Mouse (Mus musculus) c-Kit-positive CD71-positive TER-119-negative erythroid progenitor cells, embryonic 14.5 days (primary cell): Measurements from ENCODE around the gene Neurl4.
A peak's percentile ranks its signal among the peaks of the same experiment; 100 is the strongest.
"Not testable (repeated sequence)": the region's sequence is repeated elsewhere in the genome, so short reads cannot be mapped to it uniquely, and the experiment has no call there.

Source experiments
- DNase-seq: peaks from one replicate; pipeline ENCODE4 v3.0.0-alpha.2; 2013; ENCODE audit warnings: low read depth

Gene Neurl4

DNA sequence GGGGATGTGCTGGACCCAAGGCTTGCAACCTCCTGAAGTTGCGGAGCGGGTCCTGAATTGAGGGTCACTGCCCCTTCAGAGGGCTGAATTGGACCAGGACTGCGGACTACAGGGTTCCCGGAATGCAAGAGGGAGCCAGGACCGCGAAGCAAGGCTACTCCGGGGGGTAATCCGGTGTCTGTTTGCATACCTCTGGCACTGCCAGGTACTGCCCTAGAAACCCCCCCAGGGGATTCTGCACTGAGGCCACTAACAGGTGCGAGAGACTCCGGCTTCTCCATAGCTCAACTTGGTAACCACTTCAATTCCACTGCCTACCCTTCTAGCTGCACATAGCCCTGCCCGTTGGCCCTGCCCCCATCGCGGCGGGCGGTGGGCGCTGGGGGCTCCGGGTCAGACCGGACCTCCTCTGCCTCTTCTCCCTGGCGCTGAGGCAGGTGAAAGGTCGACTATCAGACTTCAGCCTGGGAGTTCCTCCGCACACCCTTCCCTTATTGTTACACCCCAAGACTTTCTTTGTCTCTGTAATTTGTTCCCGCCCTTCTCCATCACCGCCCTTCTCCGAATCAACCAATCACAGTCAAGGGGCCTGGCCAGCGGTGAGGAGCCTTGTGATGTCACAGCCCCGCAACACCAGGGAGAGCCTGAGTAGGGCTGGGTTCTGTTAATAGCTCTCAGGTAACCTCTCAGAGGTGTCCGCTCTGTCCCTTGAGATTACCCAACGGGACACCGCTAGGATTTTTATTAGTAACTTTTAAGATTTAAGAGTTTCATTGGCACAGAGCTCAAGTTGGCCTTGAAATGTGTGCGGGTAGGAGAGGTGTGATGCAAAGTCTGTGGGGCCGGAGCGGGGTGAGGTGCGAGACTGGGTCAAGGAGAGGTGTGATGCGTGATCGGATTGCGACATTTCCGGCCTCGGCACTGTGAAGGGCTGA lies at the start of gene Neurl4, which contains the start of gene 2810408A11Rik:
Neurl4 (plus strand) TSS at position 602 of the 935 bp plus-strand sequence.
2810408A11Rik (minus strand) TSS at position 517 of the 935 bp plus-strand sequence.
- DNase-seq: peak; percentile 96

DNA sequence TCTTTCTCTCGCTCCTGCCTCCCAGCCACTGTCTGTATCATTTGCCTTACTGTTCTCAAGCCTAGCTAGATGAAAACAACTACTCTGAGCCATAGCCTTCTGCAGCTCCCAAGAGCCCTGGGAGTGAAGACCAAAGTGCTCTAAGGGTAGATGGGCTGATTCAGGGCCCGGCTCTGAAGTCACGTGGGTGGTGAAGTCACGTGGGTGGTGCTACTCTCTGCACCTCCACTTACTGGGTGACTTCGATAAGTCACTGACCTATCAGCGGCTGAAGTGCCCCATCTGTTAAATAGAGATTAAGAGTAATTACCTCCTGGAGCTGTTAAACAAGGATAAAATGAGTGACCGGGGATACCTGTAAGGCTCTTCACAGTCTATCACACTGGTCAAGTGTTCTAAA lies 46.9 kb upstream of the Neurl4 start:
- DNase-seq: peak; percentile 99

DNA sequence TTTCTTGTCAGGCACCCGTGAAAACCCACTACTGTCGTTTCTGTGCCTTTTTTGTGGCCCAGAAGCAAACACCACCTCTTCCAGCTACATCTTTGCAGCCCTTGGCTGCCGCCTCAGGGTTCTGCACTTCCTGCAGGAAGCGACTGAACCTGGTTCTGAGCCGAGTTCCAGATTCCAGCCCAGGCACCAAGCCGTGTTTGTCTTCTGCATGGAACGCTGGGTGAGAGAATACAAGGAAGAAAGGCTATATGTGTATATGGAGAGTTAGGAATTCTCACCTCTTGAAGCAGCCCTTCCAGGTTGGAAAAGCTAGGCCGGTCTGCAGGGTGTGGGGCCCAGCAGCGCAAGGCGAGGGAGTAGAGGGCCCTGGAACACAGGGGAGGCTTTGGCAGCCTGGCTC lies 46.2 kb upstream of the Neurl4 start:
- DNase-seq: no peak

DNA sequence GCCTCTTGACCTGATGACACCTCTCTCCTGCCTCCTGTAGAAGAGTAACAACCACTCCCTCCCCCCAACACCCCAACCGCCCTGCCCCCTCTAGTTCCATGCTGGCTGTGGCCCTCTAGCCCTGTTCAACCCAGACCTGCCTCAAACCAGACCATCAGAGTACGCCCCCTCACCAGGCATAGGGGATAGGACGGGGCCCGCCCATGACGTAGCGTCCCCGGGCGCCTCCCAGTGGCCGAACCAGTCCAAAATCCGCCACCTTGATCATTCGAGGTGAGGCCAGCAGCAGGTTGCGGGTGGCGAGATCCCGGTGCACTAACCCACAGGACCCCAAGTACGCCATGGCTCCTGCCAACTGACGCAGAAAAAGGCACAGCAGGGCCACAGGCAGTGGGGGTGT lies 45.5 kb upstream of the Neurl4 start:
- no peak for DNase-seq

DNA sequence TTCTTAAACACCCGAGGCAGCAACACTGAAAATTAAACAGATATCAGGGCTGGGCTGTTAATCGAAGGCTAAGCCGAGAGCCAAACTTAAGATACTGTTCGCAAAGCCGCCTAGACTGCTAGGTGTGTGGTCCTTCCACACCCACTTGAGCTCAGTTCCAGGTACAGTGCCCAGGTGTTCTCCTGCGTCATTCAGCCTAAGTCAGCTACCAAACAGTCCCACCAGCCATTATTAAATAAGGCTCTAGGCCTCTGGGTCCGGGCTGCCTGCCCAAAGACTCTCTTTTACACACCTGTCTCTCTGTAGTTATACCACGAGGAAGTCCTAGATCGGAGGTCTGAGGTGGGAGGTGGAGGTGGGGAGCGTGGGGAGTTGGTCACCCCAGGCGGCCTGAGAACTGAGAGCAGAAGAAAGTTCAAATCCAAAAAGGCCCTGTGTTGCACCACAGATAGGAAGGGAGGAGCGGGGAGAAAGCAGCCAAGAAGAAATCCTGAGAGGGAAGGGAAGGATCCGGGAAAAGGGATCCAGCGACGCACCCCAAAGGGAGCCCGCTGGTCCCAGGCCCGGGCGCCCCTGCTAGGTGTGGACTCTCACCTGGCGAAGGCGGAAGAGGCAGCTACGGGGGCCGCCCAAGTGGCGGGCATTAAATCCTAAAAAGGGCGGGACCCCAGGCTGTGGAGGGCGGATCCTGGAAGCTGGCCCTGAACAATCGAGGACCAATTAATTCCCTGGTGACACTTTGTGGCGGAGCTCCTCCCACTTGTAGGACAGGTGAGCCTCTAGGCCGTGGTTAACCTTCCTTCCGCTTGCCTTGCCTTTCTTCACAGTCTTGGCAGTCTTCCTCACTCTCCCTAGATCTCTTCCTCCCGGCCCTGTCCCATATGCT lies 42.5 kb upstream of the Neurl4 start, which contains the start of gene Tnk1:
Tnk1 (minus strand) TSS at position 618 of the 886 bp plus-strand sequence.
- no peak for DNase-seq

DNA sequence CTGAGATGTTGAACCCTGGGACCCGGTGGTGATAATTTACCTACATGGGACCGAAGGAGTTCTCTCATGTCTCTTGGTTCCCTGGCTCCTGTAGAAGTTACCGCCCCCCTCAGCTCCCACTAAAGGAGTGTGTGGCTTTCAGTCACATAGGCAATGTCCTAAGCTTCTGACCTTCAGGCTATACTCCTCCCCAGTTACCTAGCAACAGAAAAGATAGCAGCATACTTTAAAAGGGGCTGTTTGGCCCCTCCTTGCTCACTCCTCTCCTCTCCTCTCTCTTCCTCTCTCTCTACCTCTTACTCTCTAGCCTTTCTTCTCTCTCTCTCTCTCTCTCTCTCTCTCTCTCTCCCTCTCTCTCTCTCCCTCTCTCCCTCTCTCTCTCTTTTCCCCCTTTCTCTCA lies 37.1 kb upstream of the Neurl4 start:
- DNase-seq: not testable (repeated sequence)

DNA sequence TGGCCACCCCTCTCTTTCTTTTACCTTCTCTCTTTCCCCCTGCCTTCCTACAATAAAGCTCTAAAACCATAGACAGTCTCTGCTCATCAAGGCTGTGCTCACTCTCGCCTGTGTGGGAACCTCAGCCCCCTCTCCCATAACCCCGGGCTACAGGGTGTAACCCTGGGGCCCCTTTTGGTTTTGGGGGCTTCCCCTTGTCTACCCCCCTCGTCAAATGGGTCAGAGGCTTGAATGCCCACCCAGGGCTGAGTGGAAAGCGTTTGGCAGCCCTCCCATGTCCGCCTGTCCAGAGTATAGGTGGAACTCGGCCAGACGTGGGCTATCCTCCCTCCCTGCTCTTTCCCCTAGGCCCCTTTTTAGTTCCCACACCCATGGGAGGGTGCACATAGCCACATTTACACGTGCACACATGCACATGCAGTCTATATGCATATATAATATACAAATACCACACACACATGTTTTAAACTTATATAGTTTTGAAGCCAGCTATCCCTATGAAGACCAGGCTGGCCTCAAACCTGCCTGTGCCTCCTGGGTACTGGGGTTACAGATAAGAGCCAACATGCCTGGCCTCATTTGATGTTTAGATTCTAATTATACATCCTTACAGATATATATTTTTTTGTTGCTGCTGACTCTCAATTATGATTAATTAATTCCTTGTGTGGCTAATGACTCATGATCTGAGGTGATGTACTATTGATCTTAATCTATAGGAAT lies 36.6 kb upstream of the Neurl4 start:
- DNase-seq: no peak

DNA sequence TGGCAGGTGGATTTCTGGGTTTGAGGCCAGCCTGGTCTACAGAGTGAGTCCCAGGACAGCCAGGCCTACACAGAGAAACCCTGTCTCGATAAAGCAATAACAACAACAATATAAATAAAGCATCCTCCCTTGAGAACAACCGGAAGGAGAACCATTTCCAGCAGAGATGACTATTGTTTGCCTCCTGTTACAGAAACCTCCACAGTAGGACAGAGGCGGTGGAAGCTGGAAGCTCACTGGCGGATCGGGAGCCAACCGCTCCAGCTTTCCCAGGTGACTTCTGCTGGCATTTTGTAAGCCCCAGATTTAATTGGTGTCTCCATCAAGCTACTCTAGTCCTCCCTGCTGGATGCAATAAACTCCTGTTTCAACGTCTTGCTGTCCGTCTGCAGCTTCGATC lies 35.3 kb upstream of the Neurl4 start:
- DNase-seq: no peak

DNA sequence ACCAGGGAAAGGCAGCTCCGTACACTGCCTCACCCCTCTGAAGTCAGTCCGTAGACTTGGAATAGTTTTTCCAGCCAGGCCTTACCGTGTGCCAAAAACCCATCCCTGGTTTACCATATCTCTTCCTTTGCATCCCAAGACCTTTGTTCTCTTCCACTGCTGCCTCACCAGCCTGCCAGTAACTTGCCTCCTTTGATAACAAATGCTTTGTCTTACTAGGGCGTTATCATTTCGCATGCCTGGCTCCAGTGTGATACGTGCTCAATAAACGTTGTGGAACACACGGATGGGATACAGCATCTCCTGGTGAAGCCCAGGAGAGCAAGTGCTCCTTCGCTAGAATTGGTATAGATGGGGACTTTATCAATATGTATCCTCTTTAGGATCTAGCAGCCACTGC lies 33.5 kb upstream of the Neurl4 start:
- no peak for DNase-seq

DNA sequence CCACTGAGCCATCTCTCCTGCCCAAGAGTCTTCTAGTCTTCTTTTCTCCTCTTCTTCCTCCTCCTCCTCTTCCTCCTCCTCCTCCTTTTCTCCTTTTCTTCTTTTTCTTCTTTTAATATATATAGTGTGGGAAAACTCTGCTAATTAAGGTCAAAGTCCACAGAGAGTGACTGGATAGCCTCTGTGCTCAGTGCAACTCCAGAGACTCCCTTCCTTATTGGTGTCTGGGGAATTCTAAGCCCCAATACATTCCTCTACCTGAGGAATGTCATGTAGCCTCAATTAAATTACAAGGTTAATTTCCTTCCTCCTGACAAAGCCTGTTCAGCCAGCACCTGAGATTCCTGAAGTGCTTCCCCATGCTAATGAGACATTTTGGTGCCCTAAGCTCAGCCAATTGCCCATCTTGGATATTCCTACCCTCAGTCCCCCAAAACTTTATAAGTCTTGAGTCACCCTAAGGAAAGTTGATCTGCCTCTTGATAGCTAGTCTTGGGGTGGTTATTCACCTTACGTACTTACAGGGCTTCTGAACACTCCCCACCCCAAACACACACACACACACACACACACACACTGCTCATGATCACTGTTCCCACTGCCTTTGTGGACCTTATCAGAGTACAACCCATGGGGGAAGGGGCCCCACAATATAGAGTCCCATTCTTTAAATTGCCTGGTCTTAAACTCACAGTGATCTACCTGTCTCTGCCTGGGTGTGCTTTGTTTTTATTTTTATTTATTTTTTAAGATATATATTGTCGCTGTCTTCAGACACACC lies 30.4 kb upstream of the Neurl4 start:
- no peak for DNase-seq

DNA sequence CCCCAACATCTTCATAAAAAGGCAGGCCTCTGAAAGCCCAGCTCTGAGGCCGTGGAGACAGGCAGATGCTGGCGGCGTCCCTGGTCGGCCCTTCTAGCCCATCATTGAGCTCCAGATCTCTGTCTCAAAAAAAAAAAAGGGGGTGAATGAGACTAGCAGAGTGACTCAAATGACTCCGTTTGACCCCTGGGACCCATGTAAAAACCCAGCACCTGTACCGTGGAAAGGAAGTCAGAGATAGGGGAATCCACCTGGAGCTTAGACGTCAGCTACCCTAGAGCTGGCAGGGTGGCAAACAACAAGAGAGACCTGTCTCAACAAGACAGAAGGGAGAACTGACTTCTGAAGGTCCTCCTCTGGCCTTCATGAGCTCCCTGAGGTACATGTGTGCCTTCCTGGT lies 29.1 kb upstream of the Neurl4 start:
- no peak for DNase-seq

DNA sequence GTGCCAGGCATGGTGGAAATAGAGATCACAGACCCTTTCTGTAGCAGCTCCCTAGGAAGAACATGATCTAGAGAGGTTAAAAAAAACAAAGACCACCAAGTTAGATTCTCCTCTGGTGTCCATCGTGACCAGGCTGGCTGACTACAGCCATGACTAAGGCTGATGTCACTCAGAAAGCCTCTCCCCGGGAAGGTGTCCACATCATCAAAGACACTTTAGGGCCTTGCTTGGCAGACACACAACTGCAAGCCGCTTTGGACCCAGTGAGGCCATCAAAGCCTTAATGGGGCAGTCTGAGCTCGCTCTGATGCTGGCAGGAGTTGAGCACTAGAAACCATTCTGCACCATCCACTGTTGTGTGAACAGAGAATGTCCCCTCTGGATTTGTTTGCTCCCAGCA lies 28.4 kb upstream of the Neurl4 start:
- no peak for DNase-seq

DNA sequence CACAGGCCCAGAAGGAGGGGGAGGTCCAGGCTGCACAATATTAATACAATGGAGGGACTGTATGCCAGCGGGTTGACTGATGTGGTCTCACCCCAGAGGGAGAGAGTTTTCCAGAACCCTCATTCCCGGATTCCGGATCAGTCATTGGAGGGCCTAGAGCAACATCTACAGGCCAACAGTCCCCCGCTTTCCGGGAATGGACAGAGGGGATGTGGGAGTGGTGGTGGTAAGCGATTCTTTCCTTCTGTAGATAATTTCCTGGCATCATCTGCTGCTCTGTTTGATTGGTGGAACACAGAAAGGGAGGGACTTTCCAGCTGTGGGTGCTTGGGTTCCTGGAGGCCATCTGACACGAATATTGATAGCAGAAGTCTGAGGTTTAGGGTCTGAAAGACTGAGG lies 24.7 kb upstream of the Neurl4 start:
- DNase-seq: no peak

DNA sequence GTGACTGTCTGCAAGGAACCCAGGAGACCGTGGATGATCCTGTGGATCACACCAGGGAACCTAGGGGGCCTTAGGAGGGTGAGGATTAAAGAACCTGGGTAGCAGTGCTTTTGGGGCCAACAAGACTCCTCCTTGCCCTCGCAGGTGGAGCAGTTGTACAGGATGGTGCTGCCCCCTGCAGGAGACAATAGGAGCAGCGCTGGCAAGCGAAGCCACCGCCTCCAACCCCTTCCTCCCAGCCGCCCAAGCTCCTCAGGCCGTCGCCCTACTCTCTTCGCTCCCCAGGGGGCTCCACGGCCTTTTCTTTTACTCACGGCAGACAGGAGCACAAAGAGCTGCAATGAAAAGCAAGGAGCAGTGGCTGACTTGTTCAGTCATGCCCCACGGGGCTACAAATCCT lies 24.0 kb upstream of the Neurl4 start:
- peak; percentile 85 for DNase-seq

DNA sequence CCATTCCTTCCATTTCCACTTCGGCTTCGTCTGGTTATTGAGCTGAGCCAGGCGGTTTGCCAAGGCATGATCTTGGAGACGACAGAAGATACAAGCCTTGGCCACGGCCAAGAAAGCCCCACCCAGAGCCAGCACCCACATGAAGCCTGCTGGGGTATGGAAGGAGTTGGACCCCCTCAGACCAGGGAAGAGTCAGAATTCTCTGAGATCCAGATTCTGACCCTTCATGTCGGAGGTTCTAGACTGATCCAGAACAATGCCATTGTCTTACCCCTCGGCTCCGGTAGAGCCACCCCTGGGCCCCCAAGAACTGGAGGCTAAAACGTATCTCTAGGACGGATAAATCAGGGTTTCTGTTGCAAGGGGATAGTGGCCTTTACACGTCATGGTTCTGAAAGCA lies 23.0 kb upstream of the Neurl4 start, which contains the start of gene Tmem95:
Tmem95 (minus strand) TSS at position 141 of the 400 bp plus-strand sequence.
- DNase-seq: no peak

DNA sequence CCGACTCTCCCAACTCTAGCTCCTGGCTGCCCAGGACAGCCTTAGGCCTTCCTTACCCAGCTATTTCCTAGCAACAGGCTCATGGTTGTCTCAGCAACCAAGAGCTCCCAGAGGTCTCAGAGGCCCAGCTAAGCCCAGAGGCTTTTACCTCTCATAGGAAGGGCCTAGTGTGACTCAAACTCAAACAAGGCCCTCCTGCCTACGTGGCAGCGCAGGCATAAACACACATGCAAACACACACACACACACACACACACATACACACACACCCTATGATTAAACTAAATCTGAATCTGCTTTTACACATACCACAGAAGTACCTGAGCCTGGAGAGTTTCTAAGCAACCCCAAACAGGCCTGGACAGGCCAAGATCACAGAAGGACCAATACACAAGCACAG lies 22.5 kb upstream of the Neurl4 start:
- no peak for DNase-seq

DNA sequence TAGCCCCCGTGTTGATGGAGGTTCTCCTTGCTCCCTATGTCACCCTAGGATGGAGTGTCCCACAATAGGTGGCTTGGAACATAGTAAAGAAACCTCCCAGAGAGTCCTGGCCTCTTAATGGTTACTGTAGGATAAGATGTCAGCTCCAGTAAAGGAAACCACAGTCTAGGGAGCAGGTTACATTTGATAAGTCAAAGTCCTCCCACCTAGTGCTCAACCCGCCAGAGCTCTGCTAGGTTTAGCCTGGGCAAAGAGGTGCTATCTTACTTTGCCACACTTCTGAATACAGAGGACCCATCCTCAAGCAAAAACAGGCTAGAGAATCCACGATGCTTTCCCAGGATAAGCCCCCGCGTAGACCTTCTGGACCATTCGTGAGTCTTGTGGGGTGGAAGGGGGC lies 21.9 kb upstream of the Neurl4 start:
- peak; percentile 63 for DNase-seq

DNA sequence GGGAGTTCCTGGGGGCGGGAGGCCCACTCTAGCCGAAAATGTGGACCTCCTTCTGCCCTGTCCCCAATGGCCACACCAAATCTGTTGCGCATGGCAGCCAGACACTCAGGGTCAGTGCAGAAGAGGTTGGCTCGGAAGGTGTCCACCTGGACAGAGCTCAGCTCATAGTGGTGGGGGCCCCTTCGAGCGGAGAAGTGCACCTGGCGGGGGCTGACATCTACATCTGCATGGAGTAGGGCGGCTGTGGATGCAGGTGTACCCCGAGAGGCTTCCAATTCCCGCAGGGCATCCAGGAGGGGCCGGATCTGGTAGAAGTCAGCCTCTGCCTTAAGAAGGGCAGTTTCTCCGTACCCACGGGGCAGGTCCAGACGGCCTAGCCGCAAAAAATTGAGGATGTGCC lies 21.2 kb upstream of the Neurl4 start:
- no peak for DNase-seq

DNA sequence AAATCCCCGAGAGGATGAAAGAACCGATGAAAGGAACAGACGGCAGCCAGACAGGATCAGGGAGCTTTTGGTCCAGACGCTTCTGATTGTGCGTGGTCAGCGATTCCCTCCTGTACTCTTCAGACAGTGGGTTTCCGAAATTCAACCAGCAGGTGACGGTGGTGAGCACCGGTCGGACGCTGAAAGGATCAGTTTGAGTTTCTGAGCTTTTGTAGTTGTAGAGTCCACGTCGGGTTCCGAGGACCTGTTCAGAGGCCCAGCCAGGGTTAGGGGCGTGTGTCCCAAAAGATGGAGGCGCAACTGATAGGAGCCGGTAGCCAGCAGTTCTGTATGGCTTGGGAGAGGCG lies 20.4 kb upstream of the Neurl4 start:
- peak; percentile 74 for DNase-seq

DNA sequence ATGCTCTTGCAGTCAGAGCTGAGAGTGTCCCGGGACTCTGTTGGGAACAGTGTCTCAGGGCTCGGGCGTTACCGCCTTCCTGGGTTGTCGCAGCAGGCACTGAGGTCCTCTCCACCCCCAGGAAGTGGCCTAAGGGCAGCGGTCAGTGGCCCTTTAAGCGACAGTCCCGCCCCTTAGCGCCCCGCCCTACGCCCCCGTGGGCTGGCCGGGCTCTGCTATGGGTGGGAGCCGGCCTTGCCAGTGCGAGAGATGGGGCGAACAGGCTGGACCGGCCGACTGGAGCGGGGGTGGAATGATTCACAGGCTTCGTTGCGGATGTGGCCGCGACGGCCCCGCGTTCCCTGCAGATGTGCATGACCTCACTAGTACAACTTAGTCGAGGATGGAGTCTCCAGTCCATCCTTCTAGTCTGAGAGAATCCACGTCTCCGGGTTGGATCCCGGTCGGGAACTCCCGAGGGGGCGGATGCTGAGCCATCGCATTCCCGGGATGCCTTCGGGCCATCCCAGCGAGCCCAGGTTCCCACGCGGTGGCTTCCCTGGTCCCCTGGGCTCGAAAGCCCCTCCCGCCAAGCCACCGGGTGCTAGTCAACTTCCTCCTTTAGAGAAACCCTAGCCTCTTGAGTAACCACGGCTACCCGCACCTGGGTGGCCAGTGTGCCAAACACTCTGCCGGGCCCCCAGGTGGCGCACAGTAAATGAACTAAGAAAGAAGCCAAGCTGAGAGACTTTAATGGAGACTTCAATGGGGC lies 19.8 kb upstream of the Neurl4 start, which contains the start of gene Kctd11:
Kctd11 (minus strand) TSS at position 554 of the 751 bp plus-strand sequence.
- peak; percentile 51 for DNase-seq
